Mouse (Mus musculus): ENCODE data around the gene Abr.

- no peak for TF ChIP-seq CTCF (IDR thresholded peaks at IDR 0.05; ENCODE audit: low read depth, low read length)
- no peak for TF ChIP-seq EP300 (IDR thresholded peaks at IDR 0.05; ENCODE audit: insufficient read depth, low read depth, low read length)
- TF ChIP-seq POLR2A (IDR thresholded peaks at IDR 0.05; ENCODE audit: insufficient read depth, low read length) = no peak
Observed at GRCm38 (mm10) chr11:76661790-76662468, 39.8 kb upstream of the Abr start.
